Mouse (Mus musculus) ES-E14 (cell line): Measurements from ENCODE around the gene C1ql1. TPM values are rescaled to one million over a fixed set of nuclear protein-coding genes. Genes with fewer than 3 reads are reported as not detected.
A peak's percentile ranks its signal among the peaks of the same experiment; 100 is the strongest.

Experiments used
- DNase-seq: peaks from one replicate; pipeline ENCODE4 v3.0.0-alpha.2; 2013; ENCODE audit warnings: low read depth, low spot score
- H3K27ac ChIP-seq: 2 replicates; pipeline ENCODE4 v1.5.1; 2012; ENCODE audit warnings: low read depth, mild to moderate bottlenecking, low read length, moderate library complexity, mixed read lengths; ENCODE audit not compliant: poor library complexity, insufficient read depth, severe bottlenecking
- H3K36me3 ChIP-seq: 2 replicates; pipeline ENCODE4 v1.6.1; 2012; ENCODE audit warnings: mild to moderate bottlenecking, low read length, moderate library complexity, mixed read lengths; ENCODE audit not compliant: control insufficient read depth, poor library complexity, insufficient read depth, severe bottlenecking
- H3K4me1 ChIP-seq, 2 experiments: fragments of 150-350 bp in 1 of 2; sonication (generic) in 1 of 2; 2 replicates each; pipeline ENCODE4 v1.6.1; 2012; ENCODE audit warnings: low read length in 2 of 2, mild to moderate bottlenecking in 1 of 2, mixed read lengths in 1 of 2; ENCODE audit not compliant: control insufficient read depth in 2 of 2, insufficient read depth in 2 of 2, poor library complexity in 1 of 2
- H3K4me3 ChIP-seq, 2 experiments: fragments of 150-350 bp in 1 of 2; sonication (generic) in 1 of 2; 2 replicates each; pipeline ENCODE4 v1.5.1; 2012; ENCODE audit warnings: low read length in 2 of 2, low read depth in 1 of 2, mild to moderate bottlenecking in 1 of 2, mixed read lengths in 1 of 2; ENCODE audit not compliant: insufficient read depth in 1 of 2, poor library complexity in 1 of 2, severe bottlenecking in 1 of 2
- H3K9ac ChIP-seq: 2 replicates; pipeline ENCODE4 v1.6.1; 2012; ENCODE audit warnings: low read depth, mild to moderate bottlenecking, low read length, mixed read lengths; ENCODE audit not compliant: poor library complexity, insufficient read depth, severe bottlenecking
- H3K9me3 ChIP-seq: fragments of 150-350 bp; sonication (generic); 2 replicates; pipeline ENCODE4 v1.6.1; 2012; ENCODE audit warnings: low read depth, mild to moderate bottlenecking, low read length; ENCODE audit not compliant: control insufficient read depth, insufficient read depth
- CHD2 ChIP-seq: IDR thresholded peaks from 2 replicates; pipeline ENCODE4 v1.6.1; 2014; ENCODE audit warnings: mild to moderate bottlenecking, low read depth, low read length, inconsistent platforms
- HCFC1 ChIP-seq: IDR thresholded peaks from 2 replicates; pipeline ENCODE4 v1.6.1; 2012; ENCODE audit warnings: low read length, inconsistent platforms, borderline replicate concordance; ENCODE audit not compliant: insufficient read depth
- MAFK ChIP-seq: IDR thresholded peaks from 2 replicates; pipeline ENCODE4 v1.6.1; 2014; ENCODE audit warnings: mild to moderate bottlenecking, low read depth, low read length, inconsistent platforms; ENCODE audit not compliant: insufficient read depth
- ZC3H11A ChIP-seq: IDR thresholded peaks from 2 replicates; pipeline ENCODE4 v1.6.1; 2012; ENCODE audit warnings: low read depth, mild to moderate bottlenecking, inconsistent platforms, low read length, borderline replicate concordance
- ZNF384 ChIP-seq: IDR thresholded peaks from 2 replicates; pipeline ENCODE4 v1.6.1; 2012; ENCODE audit warnings: low read depth, low read length, inconsistent platforms
- in situ Hi-C, 2 experiments: fragments of 600-800 bp; cut with MboI; formaldehyde crosslinking; loops; one replicate each; pipeline ENCODE4 v1.15.1; 2025; ENCODE audit warnings: low sequenced_read_pairs in 2 of 2, inconsistent platforms in 1 of 2; ENCODE audit not compliant: unreplicated experiment in 2 of 2
- total RNA-seq: library from RNA; depleted of rRNA; stranded (reverse); fragments of 300-350 nt; gene quantifications from 2 replicates; pipeline ENCODE4 v1.2.3, GENCODE M21; 2012

Gene C1ql1
- total RNA-seq, 1 experiment = 3.3 TPM

DNA sequence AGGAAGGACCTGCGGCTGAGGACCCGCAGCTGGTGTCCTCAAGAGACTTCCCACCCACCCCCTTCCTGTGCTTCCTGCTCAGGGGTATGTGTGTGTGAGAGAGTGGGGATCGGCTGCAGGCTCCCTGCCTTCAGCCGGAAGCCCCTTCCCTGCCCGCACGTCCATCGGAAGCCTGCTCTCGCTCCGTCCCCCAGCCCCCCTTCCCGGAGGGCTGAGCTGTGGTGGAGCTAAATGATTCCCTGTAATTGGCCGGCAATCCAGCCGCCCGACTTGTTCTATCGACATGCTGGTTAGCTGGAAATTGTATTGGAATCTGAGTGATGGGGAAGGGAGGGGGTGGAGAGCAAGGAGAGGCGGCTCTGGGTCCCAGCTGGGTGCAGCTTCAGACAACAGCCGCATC is 45.2 kb upstream of the C1ql1 start:
- Histone ChIP-seq H3K27ac (no peak overlapping the region), H3K36me3 (peaks cover 22% of the 10 kb centered on the region), H3K4me3 (peak overlapping the region; percentile 40 to 43; a peak in 2 of 4 replicates), H3K4me1 (peaks cover 0 to 14% of the 10 kb centered on the region in 2 experiments; a peak in 1 of 4 replicates), H3K9me3 (no peaks in the 10 kb centered on the region), H3K9ac (peak overlapping the region; percentile 51; the same call in 1 of the 2 replicates)
- TF ChIP-seq CHD2 = no peak
- TF ChIP-seq ZC3H11A = no peak
- TF ChIP-seq MAFK = no peak
- TF ChIP-seq ZNF384 = no peak
- no peak for TF ChIP-seq HCFC1
- in situ Hi-C loops = loop anchor here in 1 of 2 experiments (10.0 kb wide), 1 partner anchor 97 kb away; no protein-coding TSS in a partner anchor
- no peak for DNase-seq

DNA sequence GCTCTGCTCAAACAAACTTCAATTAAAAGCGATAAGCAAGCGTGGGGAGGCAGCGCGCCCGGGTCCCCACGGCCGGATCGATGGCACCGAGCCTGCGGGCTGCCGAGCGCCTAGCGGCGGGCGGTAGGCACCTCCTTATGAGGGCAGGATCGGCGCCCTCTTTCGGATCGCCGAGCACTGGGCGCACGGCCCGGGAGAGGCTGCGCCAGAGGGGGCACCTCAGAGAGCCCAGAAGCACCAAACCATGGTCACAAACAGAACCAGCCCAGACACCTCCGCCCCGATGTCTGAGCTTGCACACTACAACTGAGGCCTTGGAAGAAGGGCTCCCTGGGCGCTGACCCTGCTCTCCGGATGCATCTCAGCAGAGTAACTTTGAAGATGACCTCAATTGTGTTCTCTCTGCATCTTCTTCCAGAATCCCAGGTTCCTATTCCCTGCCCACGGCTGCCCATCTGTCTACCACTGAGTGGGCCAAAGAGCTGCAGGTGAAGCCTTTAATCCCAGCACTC is 43.7 kb upstream of the C1ql1 start:
- no peak for TF ChIP-seq ZNF384
- TF ChIP-seq MAFK = no peak
- 0 out of 2 replicates have a peak, but pooled peaks have one; percentile 15 for TF ChIP-seq HCFC1
- no peak for DNase-seq
- in situ Hi-C loops = loop anchor here in 1 of 2 experiments (10.0 kb wide), 1 partner anchor 95 kb away; no protein-coding TSS in a partner anchor
- Histone ChIP-seq H3K4me1 (peaks cover 0 to 14% of the 10 kb centered on the region in 2 experiments; a peak in 1 of 4 replicates), H3K9me3 (no peaks in the 10 kb centered on the region), H3K27ac (no peak overlapping the region), H3K9ac (peak overlapping the region; percentile 50), H3K36me3 (peaks cover 8% of the 10 kb centered on the region; the same call in 1 of the 2 replicates), H3K4me3 (peak overlapping the region; percentile 46 to 58)

DNA sequence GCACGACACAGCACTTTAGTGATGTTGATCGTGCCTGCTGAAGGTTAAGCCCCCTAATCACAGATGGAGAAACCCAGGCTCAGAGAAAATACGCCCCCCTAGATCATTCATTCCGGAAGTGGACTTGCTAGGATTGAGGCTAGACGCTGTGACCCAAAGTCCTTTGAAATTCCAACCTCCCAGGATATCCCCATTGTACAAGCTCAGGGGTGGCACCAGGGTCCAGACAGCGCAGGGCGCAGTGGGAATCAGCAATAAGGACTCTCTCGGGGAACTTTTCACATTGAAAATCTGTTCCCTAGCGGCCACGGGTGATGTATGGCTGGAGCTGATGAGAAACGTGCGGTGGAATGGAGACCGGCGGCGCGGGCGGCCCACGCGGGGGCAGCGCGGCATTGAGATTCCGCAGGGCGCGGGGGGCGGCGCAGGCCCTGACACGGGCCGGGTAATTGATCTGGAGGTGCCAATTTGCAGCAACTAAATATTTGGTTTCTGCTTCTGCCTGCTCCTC is 43.2 kb upstream of the C1ql1 start:
- Histone ChIP-seq H3K36me3 (peaks cover 3% of the 10 kb centered on the region; the same call in 1 of the 2 replicates), H3K9ac (peak overlapping the region; percentile 50), H3K4me3 (peak overlapping the region; percentile 46 to 58), H3K9me3 (no peaks in the 10 kb centered on the region), H3K27ac (no peak overlapping the region), H3K4me1 (peaks cover 0 to 11% of the 10 kb centered on the region in 2 experiments; a peak in 1 of 4 replicates)
- TF ChIP-seq HCFC1 (no peak), ZNF384 (no peak), MAFK (no peak), ZC3H11A (no peak), CHD2 (no peak)
- DNase-seq = no peak
- in situ Hi-C loops = loop anchor here in 1 of 2 experiments (10.0 kb wide), 1 partner anchor 95 kb away; no protein-coding TSS in a partner anchor

DNA sequence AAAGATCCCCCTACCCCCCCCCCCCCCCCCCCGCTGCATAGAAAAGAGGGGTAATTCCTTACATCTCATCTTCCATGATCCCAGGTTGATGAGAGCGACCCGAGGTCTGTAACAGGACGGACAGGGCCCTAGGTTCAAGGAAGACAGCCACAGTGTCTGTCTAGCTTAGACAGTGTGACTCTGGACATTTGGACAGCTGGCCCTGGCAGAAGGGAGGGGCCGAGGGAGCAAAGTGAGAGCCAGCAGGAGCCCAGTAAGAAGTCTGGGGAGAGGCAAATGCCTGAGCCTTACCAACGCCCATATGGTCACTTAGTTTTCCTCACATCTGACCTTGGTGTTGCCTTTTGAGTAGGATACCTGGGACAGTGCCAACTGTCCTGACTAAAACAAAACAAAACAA is 38.7 kb upstream of the C1ql1 start:
- no peak for DNase-seq
- H3K4me3 ChIP-seq = no peak overlapping the region
- in situ Hi-C loops = no loop called here
- no peak overlapping the region for H3K9ac ChIP-seq
- no peak overlapping the region for H3K27ac ChIP-seq
- no peaks in the 10 kb centered on the region for H3K9me3 ChIP-seq
- H3K36me3 ChIP-seq = no peaks in the 10 kb centered on the region
- TF ChIP-seq MAFK (no peak), ZNF384 (no peak), ZC3H11A (no peak), CHD2 (no peak), HCFC1 (no peak)
- no peaks in the 10 kb centered on the region for H3K4me1 ChIP-seq

DNA sequence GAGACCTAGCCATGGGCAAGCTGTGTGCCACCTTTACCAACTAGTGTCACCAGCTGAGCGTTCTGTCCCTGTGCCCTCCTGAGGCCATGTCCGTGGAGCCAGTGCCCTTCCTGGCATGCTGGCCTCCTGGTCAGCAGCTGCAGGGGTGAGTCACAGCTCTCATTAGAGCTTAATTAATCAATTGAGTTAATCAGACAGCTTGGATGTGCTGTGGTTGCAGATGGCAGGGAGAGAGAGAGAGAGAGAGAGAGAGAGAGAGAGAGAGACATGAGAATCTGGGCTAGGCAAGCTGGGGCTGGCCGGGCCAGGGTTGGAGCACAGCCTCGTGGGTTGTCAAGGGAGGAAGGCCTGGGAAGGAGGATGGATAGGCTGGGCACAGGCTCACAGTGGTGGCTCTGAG is 38.1 kb upstream of the C1ql1 start:
- Histone ChIP-seq H3K27ac (no peak overlapping the region), H3K4me3 (no peak overlapping the region), H3K9me3 (no peaks in the 10 kb centered on the region), H3K36me3 (no peaks in the 10 kb centered on the region), H3K9ac (no peak overlapping the region), H3K4me1 (no peaks in the 10 kb centered on the region)
- no peak for DNase-seq
- in situ Hi-C loops = no loop called here
- TF ChIP-seq HCFC1 (no peak), ZC3H11A (no peak), CHD2 (no peak), ZNF384 (no peak), MAFK (no peak)
